Mouse (Mus musculus) T-helper 17 cell (primary cell): Measurements from ENCODE around the gene Vamp8.

ENCODE experiments used
- in situ Hi-C, 2 experiments: fragments of 300-600 bp; cut with MboI, MseI; formaldehyde crosslinking; loops; 1 replicate in 1 of 2; 2 replicates in 1 of 2; pipeline ENCODE4 v1.15.1; 2025; ENCODE audit warnings: high pct_unique_total_duplicates in 2 of 2

Gene Vamp8

DNA sequence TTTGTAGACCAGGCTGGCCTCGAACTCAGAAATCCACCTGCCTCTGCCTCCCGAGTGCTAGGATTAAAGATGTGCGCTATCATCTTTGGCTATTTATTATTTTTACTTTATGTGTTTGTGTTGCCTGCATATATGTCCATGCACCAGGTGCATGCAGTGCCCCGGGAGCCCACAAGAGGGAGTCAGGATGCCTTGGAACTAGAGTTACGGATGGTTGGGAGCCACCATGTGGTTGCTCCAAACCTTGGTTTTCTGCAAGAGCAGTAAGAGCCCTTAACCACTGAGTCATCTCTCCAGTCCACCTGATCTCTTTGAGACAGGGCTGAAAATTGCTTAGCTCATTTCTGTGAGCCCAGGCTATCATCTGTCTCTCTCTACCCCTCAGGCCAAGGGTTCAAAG is 16.6 kb upstream of the Vamp8 start:
- in situ Hi-C loops, result no loop called here

DNA sequence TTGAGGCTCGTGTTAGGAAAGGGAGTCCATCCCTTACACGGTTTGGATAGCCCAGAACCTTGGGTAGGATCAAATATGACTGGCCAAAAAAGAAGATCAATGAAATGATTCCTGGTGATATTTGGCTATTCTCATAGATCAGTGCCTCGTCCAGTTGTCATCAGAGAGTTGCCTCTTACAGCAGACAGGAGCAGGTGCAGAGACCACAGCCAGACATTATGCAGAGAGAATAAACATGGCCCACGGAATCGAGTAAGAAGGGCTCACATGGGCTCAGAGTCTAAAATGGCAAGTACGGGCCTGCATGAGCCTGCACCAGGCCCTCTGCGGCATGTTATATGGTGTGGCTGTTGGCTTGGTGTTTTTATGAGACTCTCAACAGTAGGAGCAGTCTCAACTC is 14.9 kb upstream of the Vamp8 start:
- in situ Hi-C loops, result no loop called here

DNA sequence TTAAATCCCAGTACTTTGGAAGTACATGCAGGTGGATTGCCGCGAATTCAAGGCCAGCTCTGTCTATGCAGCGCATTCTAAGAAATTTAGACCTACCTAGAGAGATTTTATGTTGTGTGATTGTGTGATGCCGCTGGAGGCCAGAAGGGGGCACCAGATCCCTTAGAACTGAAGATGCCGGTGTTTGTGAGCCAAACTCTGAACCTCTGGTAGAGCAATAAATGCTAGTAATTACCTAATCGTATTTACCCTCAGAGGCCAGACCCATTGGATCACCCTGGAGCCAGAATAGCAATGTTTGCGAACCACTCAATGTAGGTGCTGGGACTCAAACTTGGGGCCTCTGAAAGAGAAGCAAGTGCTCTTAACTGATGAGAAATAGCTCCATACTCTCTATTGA is 11.4 kb upstream of the Vamp8 start:
- in situ Hi-C loops, result no loop called here

DNA sequence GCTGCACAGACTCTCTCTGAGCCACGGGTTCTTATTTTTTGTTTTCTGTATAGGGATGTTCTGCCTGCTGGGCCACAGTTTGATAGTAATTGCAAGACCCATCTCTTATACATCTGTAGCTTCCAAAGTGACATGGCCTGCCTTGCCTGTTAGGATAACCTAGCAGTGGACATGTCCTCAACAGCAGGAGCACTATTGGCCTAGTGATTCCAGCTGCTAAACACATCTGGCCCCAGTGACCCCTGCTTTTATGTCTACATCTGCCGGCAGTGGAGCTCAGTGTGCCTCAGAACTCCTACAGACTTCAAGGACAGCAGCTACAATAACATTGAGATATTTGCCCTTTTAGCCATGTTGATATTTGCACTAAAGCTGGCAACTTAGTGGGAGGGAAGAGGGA is 9.5 kb upstream of the Vamp8 start:
- in situ Hi-C loops, result no loop called here

DNA sequence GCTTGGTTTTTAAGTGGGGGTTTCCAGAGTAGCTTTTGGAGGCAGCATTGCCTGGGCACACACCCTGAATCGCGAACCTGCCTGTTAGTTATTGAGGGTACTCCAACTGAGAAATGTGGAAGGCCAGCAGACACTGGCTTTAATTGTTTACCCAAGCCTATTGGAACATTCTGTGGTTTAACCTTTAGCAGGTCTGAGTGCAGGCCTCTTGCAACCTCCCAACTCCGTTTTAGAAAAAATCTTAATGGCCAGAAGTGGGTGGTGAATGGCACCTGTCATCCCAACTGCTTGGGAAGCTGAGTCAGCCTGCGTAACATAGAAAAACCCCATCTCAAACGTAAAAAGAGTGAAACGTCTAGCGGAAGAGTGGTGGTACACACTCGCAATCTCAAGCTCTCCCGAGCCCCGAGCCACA is 6.3 kb upstream of the Vamp8 start:
- in situ Hi-C loops, result no loop called here

DNA sequence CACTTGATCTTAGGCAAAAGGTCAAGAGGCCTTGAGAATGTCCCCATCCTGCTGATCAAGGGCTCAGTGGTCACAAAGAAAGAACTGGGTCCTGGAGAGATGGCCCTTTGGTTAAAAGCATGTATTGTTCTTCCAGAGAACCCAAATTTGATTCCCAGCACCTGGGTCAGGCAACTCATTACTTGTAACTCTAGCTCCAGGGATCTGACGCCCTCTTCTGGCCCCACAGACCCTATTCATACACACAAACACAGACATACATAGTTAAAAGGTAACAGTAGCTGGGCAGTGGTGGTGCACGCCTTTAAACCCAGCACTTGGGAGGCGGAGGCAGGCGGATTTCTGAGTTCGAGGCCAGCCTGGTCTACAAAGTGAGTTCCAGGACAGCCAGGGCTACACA is 1.8 kb upstream of the Vamp8 start:
- in situ Hi-C loops, result loop anchor here in 1 of 2 experiments (5.0 kb wide), 1 partner anchor 35 kb away; the partner anchor contains the start of gene Tmem150a

DNA sequence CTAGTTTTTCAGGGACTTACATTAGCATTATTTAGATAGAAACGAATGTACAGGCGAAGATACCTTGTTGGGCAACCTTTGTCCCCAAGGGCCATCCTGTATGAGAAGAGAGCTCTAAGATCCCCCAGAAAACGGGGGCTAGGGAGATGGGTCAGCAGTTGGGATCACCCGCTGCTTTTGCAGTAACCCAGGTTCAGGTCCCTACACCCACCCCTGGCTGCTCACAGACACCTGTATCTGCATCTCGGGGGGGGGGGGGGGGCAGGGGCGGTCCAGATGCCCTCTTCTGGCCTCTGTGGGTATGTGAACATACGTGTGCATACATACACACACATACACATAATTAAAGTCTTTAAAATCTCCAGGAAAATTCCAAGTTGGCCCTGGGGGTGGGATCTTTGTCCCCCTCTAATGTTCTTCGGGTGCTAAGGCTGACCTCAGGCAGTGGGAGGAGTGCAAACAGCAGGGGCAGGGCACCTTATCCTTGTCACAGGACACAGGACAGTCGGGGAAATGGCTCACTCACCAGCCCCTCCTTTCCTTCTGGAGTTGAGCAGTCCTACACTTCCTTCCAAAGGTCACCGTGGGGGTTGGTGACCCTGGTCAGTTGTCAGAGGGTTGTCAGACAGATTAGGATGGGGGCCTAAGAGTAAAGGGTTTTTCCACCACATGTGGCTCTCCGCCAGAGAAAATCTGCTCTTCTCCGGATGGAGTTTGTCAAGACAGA is 455 bp upstream of the Vamp8 start:
- in situ Hi-C loops, result loop anchor here in 1 of 2 experiments (5.0 kb wide), 1 partner anchor 34 kb away; the partner anchor contains the start of gene Tmem150a

DNA sequence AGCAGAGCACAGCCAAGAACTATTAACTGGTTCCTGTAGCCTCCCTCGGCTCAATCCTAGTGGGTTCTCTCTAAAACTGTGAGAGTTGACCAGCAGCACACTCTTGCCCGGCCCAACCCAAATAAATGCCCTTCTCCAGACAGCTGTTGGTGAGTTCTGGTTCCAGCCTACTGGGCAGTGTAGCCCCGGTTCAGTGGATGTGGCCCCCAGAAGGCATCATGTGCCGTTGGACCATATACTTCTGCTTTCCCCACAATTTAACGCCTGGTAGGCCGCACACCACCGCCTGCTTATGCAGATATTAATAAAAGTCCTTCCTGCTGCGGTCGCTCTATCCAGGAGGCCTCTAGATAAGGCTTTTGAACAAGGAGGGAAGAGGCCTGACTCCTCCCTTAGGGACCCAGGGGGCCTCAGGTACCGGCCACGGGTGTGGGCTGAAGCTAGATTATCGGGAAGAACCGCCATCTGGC is 997 bp downstream of the Vamp8 start:
- in situ Hi-C loops, result no loop called here

DNA sequence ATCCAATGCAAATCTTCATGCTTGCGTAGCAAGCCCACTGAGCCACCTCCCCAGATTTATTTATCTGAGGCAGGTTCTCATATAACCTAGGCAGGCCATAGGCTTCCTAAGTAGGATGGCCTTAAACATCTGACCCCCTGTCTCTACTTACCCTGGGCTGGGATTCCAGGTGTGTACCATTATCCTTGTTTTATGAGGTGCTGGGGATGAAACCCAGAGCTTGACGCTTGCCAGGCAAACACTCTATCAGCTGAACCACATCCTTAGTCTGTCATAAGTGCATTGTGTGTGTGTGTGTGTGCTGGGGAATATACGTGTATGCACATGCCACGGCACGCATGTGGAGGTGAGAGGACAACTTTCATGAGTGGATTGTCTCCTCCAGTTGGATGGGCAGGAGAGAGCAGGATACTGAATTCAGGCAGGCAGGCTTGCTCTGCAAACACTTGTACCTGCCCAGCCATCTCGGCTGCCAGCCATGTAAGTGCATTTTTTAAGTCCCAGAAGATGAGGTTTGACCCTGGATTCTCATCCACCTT is 1.6 kb downstream of the Vamp8 start:
- in situ Hi-C loops, result no loop called here

DNA sequence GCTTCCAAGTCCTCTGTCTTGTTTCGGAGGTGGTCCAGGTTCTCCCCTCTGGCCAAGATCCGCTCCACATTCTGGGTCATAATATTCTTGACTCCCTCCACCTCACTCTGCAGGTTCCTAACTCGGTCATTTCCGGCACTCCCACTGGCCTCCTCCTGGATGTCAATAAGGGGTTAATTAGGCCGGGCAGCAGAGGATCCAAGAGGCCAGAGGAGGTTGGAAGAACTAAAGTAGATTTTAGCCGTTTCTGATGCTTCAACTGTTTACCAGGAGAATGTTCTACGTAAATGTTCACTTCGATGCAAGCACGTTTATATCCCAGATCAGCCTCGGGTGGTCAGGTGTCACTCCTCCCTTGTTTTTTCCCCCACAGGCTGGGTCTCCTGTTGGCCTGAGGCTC is 2.2 kb downstream of the Vamp8 start:
- in situ Hi-C loops, result no loop called here

DNA sequence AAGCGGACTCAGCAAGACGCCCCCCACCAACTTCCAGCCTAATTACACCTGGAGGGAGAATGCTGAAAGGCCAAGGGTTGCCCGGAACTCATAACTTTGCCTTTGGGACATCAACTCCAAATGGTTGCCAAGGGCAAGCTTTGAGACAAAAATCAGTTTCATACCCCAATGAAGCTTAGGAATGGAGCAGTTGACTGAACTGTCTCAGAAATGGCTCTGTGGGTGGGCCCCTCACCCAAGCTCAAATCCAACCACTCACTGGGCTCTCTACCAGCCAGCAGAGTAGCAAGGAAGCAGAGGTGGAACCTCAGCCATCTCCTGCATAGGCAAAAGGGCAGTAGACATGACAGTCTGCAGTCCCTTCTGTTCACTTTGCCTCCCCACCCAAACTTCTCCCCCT is 2.7 kb downstream of the Vamp8 start:
- in situ Hi-C loops, result no loop called here

DNA sequence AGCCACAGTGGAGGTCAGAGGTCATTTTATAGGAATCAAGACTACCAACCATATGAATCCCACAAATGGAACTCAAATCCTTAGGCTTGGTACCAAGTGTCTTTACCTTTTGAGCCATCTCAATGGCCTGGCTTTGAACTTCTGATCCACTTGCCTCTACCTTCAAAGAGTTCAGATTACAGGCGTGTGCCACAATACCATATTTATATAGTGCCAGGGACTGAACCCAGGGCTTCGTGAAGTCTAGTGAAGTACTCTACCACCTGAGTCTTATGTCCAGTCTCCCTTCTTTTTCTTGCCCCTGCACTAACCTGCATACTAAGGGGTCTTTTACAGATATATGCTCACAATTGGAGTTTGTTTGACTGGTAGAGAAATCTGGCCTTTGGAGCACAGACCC is 3.9 kb downstream of the Vamp8 start:
- in situ Hi-C loops, result no loop called here

DNA sequence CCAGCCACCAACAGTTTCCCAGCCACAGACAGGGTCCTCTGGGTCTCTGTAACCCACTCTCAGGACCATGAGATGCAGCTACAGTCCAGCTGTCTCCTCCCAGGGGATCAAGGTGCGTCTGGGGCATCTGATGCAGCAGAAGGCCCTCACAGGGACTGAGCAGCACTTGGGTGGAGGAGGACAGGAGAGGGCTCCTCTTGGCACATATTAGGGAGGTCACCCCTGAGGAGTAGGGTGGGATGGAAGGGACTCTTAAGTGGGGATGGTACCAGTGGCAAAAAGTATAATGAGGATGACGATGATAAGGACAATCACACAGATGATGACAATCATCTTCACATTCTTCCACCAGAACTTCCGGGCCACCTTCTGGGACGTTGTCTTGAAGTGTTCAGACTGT is 5.2 kb downstream of the Vamp8 start:
- in situ Hi-C loops, result no loop called here

DNA sequence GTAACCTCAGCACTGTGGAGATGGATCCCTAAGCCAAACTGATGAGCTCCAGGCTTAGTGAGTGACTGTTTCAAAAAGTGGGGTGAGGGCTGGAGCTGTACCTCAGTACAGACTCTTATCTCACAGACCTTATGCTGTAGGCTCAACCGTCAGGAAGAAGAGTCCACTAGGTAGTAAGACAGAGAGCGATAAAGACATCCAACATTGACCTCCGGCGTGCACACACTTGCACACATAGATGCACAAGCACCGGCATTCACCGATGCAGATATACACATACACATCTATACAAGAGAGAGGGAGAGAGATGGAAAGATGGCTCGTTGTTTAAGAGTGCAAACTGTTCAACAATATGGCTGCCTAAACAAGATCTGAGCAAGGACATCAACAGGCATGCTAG is 6.6 kb downstream of the Vamp8 start:
- in situ Hi-C loops, result no loop called here

DNA sequence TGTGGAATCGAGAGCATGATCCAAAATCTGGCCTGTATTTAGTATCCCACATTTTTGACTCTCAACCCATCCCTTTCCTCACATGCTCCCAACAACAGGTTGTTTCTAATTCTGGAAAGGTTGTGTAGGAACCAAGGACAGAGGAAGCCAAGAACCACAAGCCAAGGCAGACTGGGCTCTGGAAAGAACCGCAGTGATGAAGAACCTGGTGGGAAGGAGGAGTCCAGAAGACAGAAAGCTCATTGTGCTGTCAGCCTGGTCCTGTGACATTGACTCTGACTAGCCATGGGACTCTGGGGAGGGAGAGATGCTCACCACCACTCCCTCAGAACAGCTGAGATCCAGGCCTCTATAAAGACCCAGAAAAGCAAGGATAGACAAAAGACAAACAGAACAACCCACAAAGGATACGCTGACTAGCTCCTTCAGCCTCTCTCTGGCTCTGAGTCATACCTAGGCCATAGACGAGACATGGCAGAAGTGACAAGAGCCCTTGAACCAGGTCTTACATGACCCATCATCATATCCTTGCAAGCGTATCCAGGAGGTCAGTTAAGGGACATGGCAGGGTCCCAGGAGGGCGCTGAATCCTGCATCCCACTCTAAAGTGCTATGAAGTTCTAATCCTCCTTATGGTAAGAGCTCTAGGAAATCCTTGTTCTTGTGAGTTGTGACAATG is 7.2 kb downstream of the Vamp8 start:
- in situ Hi-C loops, result no loop called here

DNA sequence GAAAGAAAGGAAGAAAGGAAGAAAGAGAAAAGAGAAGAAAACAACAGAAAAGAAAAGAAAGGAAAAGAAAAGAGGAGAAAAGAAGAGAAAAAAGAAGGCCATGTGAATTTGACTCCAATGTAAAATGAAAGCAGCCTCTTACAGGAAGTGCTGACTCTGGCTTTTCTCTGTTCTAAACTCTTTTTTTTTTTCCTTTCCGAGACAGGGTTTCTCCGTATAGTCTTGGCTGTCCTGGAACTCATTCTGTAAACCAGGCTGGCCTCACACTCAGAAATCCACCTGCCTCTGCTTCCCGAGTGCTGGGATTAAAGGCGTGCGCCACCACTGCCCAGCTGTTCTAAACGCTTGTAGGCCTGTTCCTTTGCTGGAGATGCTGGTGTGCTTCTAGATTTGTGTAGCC is 8.0 kb downstream of the Vamp8 start:
- in situ Hi-C loops, result no loop called here

DNA sequence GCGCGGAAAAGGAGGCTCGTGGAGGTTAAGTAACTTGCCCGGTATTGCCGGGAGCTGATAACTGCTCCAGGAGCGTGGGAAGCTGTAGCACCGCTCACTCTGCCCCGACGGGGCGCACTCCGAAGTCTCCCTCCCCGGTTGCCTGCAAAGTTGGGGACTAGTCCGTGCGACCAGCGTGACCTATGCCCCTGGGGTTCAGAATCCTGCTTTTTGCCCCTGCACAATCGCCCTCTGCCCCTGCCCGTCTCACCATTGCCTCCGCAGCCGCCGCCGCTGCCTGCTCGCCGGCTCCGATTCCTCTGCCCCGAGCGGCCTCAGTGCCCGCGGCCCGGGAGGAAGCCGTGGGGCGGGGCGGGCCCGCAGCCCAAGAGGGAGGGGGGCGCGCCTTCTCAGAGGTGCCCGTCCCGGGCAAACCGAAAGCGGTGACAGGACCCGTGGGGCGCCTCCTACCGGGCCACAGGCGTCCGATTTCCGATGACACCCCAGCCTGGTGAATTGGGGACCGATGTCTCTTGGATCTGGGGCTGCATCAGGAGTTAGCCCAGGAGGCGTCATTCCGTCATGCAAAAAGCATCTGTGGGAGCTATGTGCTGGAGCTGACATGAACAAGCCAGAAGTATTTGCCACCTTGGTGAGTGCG is 10.3 kb downstream of the Vamp8 start, which contains the start of gene Vamp5:
Gene Vamp5, minus strand, starts transcription at position 338 of the 640 bp plus-strand sequence.
- in situ Hi-C loops, result no loop called here

DNA sequence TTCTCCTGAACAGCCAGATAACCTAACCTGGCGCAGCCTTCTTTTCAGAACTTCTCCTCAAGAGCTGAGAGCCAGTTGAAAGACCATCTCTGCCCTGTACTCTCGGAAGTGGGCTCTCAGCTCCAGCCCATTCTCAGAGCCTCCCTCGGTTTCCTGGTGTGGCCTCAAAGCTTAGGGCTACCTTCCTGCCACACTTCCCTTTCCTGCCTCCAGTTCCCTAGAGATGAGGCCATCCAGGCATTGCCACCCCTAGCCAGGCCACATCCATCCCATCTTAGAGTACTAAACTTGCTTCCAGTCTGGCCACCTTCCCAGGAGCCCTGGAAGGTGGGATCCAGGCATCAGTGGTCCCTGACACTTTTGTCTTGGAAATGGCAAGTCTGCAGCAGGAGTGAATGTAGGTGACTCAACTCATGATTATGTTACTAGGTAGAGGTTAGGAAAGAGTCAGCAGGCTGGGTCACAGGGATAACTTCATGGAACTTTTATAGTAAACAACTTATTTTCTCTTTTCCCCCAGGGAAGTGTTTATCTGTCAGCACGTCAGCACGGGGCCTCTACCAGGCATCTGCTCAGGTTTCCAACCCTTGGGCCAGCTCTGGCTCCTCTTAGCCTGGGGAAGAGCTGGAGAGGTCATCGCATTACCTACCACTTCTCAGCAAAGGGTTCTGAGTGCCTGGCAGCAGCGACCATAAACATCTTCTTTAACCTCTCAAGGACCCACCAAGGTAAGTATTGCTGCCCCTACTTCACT is 10.9 kb downstream of the Vamp8 start:
- in situ Hi-C loops, result no loop called here

DNA sequence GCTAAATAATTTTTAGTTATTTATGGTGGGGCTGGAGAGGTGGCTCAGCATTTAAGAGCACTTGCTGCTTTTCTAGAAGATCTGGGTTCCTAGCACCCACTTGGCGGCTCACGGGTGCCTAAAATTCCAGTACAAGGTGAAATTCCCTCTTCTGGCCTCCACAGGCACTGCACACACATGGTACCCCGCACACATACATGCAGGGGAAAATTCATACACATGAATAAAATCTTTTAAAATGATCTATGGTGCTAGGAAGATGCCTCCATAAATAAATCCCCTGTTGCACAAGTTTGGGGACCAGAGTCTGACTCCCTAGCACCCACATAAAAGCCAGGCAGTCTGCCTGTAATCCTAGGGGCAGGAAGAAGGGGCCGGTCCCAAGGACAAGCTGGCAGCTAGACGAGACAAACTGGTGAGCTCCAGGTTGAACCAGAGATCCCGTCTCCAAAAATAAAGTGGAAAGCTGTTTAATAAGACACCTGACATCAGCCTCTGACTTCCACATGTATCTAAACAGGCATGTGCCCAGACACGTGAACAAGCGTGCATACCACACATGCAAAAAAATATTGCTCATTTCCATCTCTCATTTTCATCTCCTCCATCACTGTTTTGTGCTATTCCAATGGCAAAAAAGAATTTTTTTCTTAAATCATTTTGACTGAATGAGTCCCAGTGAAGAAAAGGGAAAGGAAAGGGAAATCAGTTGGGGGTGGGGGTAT is 11.8 kb downstream of the Vamp8 start:
- in situ Hi-C loops, result no loop called here

DNA sequence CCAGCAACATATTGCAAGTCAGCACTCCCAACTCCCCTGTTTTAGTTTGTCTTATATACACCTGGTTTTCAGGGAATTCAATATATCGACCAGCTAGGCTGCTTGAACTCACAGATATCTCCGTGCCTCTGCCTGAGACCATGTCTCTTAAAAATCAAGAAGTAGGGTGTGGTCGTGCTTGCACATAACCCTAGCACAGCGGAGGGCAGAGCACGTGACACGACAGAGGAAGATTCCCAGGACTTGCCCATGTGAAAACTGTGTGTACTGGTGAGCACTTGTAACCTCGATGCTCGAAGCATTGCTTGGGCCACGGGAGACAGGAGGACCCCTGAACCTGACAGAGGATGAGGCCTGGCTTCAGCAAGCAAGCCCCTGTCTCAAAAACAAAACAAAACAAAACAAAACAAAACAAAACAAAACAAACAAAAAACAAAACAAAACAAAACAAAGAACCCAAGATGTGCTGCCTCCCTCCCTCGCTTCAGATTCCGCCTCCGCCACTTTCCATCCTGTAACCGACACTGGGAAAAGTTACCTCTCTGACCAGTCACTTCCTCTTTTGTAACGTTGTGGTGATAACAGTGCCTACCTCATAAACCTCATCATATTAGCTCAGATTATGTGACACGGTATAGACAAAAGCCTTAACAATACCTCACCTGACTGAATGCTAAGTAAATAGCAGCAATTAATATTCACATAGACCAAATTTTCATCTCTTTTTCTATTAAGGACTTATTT is 15.5 kb downstream of the Vamp8 start:
- in situ Hi-C loops, result no loop called here
